Mouse (Mus musculus) cerebellum, adult 9-11 months (tissue): ENCODE measurements around the gene Des.
A peak's percentile ranks its signal among the peaks of the same experiment; 100 is the strongest.

Experiments used
- DNase-seq: peaks from one replicate; pipeline ENCODE4 v3.0.0; 2022

Gene Des

GRCm38 (mm10) chr1:75349275-75349674, 10.9 kb upstream of the Des start:
- no peak for DNase-seq

- peak; percentile 68 for DNase-seq
Observed at GRCm38 (mm10) chr1:75357261-75357660, 2.9 kb upstream of the Des start.

GRCm38 (mm10) chr1:75358009-75358408, 2.1 kb upstream of the Des start:
- peak; percentile 1 for DNase-seq

- peak; percentile 40 for DNase-seq
Observed at GRCm38 (mm10) chr1:75359346-75359745, 783 bp upstream of the Des start.

- DNase-seq: no peak
Observed at GRCm38 (mm10) chr1:75361123-75361522, 994 bp downstream of the Des start.

- DNase-seq: no peak
Observed at GRCm38 (mm10) chr1:75361750-75362149, 1.6 kb downstream of the Des start.

GRCm38 (mm10) chr1:75363868-75364267, 3.7 kb downstream of the Des start:
- no peak for DNase-seq

GRCm38 (mm10) chr1:75365510-75366137, 5.5 kb downstream of the Des start:
- DNase-seq: peak; percentile 78

GRCm38 (mm10) chr1:75369360-75369983, 9.3 kb downstream of the Des start:
- no peak for DNase-seq

GRCm38 (mm10) chr1:75369984-75370660, 10.0 kb downstream of the Des start:
- peak; percentile 99 for DNase-seq

- peak; percentile 87 for DNase-seq
Observed at GRCm38 (mm10) chr1:75371317-75372095, 11.4 kb downstream of the Des start.

- DNase-seq: peak; percentile 50
Observed at GRCm38 (mm10) chr1:75372450-75372849, 12.3 kb downstream of the Des start.

GRCm38 (mm10) chr1:75373276-75373675, 13.1 kb downstream of the Des start:
- DNase-seq: no peak

- peak; percentile 51 for DNase-seq
Observed at GRCm38 (mm10) chr1:75374950-75375936, 15.1 kb downstream of the Des start, which contains the start of gene Speg. TSS of gene Speg (plus strand) at chr1:75375297.

GRCm38 (mm10) chr1:75379196-75379595, 19.1 kb downstream of the Des start:
- DNase-seq: no peak

- no peak for DNase-seq
Observed at GRCm38 (mm10) chr1:75379931-75380330, 19.8 kb downstream of the Des start.

GRCm38 (mm10) chr1:75380951-75381350, 20.8 kb downstream of the Des start:
- DNase-seq: no peak

- peak; percentile 85 for DNase-seq
Observed at GRCm38 (mm10) chr1:75381482-75382355, 21.6 kb downstream of the Des start.

- DNase-seq: peak; percentile 80
Observed at GRCm38 (mm10) chr1:75382356-75383071, 22.4 kb downstream of the Des start.

GRCm38 (mm10) chr1:75384470-75385141, 24.5 kb downstream of the Des start:
- DNase-seq: peak; percentile 68
